Mouse (Mus musculus) ovary, postnatal 36 days (tissue): ENCODE results near the gene Ncor2.

Source experiments
- DNase-seq: peaks from one replicate; pipeline ENCODE4 v3.0.0; 2022; ENCODE audit warnings: low spot score, mixed read lengths

Ncor2 gene

GRCm38 (mm10) chr5:125125966-125126464 is 53.0 kb downstream of the Ncor2 start:
- DNase-seq = no peak

DNA sequence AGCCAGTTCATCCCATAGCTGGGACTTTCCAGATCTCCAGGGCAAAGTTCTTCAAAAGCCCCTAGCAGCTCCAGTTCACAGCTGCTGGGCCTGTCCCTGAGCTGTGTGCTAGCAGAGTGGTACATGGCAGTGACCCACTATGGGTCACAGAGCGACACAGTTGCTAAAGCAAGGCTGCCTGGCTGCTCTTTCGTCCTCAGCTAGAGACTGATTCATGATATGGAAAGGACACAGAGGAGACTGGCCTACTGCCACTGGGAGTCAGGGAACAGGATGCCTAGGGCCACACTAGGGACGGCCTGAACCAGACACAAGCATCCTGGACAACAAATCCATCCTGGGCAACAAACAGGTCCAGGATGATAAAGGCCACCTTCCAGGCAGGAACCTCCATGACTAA is 53.8 kb downstream of the Ncor2 start:
- DNase-seq = no peak

- no peak for DNase-seq
Measured at GRCm38 (mm10) chr5:125124002-125124401, 55.0 kb downstream of the Ncor2 start.

- DNase-seq = no peak
Measured at GRCm38 (mm10) chr5:125123206-125123605, 55.8 kb downstream of the Ncor2 start.

DNA sequence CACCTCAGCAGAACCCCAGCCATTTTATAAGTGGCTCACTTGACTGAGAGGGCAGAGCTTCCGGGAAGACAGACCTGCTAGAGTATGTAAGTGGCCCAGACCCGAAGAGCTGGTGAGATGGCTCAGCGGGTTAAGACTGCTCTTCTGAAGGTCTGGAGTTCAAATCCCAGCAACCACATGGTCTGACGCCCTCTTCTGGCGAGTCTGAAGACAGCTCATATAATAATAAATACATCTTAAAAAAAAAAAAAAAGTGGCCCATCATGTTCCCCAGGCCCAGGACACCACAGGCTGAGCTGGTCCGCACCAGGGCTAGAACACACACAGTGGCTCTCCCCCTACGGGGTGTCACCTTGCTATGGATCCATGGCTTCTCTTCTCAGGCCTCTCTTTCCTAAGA is 56.5 kb downstream of the Ncor2 start:
- no peak for DNase-seq

DNA sequence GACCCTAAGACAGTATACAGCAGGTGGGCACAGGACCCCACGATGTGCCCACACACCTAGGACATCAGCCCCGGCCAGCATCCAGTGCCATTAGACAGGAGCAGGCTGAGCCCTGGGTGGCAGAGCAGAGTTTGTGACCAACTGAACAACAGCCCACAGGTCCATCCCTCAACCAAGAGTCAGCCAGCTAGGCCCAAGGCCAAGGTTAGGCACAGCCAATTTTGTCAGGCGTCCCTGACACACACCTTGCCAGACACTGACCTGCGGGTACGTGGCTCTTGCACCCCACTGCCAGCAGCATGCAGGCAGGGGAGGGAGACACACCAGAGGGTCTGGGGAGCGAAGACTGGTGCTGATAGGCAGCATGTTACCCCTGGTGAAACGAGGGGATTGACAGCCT is 57.0 kb downstream of the Ncor2 start:
- no peak for DNase-seq

DNA sequence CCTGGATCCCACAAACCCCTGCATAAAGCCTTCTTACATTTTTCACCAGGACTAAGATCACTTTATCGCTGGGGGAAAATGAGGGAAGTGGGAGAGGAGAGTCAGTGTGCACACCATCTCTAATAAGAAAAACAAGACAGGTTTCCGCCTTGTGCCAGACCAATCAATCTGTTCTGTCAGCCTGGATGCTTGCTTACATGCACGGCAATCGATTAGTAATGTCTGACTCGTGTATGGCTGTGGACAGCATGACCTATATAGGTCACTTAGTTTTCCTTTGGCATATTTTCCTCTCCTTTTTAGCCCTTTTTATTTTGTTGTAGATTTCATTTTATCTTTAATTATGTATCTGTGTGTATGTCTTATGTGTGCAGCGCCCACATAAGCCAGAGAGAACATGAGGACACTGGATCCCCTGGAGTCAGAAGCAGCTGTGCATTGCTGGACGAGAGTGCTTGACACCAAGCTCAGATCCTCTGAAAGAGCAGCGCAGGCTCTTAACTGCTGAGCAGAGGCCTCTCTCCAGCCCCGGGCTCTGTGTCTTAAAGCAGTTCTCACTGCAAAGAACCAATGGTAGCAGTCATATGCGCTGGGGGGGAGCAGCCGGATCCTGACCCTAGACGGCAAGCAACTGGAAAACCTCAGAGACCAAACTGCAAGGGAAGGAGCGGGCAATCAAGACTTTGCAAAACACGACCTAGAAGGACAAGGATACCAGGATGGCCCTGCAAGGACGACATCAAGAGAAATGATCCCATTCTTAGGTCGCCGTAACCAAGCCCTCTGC is 58.3 kb downstream of the Ncor2 start:
- no peak for DNase-seq

- DNase-seq = no peak
Measured at GRCm38 (mm10) chr5:125117238-125117637, 61.8 kb downstream of the Ncor2 start.

GRCm38 (mm10) chr5:125113029-125113428 is 66.0 kb downstream of the Ncor2 start:
- no peak for DNase-seq

DNA sequence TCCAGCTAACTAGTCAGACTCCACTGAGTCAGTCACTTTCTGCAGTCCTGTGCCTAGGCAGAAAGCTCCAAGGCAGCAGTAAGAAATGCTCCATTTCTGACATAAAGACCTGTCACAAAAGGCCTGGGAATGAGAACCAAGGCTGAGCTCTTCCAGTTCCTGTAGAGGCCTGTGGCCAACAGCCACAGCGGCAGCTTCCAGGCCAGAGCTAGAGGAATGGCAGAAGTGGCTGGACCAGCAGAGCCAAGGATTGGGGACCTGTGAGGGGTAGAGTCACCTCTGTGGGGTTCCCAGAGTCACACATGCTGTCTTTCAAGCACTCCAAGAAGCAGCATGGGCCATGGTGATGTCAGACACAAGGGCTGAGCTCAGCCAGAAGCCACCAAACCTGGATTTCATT is 66.4 kb downstream of the Ncor2 start:
- no peak for DNase-seq

DNA sequence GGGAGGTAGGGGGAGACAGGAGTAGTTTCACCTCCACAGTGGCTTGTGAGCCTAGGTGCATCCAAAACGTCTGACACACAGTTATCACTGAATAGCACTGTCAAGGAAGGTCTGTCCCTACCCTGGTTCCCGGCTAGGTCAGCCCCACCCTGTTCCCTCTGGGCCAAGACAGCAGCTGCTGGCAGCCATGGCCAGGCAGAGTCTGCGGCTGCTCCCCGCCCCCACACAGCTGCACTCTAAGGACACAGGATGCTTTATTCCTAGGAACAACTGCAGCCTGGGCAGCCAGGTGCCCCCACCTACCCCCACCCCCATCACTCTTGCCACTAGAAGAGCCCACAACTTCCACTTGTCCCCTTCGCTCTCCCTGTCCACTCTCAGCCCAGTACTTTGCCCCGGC is 67.9 kb downstream of the Ncor2 start:
- DNase-seq = peak; percentile 62

DNA sequence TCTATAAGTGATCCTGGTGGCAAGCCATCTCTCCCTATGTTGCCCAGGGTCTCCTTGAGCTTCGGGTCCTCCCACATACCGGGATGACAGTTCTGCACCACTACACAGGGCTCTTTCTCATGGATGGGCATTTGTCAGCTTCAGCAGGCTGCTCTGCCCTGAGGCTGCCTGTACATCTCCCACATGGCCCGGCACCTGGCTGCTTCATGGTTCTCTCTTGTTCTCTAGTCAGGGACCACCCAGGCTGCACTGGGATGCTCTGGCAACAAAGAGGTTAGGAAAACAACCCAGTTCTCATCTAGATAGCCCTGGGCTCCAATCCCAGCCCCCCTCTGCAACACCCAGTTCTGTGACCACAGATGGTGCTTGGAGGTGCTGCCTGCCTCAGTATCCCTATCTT is 68.3 kb downstream of the Ncor2 start:
- no peak for DNase-seq

DNA sequence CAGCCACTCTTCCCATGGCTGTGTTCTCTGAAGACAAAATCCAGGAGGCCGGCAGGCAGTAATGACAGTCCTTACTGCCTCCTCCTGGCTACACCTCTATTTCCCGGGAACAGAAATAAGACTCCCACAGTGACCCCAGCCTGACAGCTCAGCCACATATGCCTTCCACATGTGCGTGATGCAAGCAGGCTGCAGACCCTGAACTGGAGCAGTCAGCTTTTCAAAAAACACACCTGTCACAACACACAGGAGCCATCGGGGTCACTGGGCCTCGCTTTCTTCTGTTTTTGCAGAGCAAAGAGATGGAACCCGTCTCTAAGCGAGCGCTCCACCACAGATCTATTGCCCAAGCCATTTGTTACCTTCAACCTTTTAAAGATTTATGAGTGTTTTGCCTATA is 68.8 kb downstream of the Ncor2 start:
- DNase-seq = no peak

- peak; percentile 50 for DNase-seq
Measured at GRCm38 (mm10) chr5:125107011-125107651, 71.9 kb downstream of the Ncor2 start.

GRCm38 (mm10) chr5:125106191-125106590 is 72.8 kb downstream of the Ncor2 start:
- peak; percentile 35 for DNase-seq

DNA sequence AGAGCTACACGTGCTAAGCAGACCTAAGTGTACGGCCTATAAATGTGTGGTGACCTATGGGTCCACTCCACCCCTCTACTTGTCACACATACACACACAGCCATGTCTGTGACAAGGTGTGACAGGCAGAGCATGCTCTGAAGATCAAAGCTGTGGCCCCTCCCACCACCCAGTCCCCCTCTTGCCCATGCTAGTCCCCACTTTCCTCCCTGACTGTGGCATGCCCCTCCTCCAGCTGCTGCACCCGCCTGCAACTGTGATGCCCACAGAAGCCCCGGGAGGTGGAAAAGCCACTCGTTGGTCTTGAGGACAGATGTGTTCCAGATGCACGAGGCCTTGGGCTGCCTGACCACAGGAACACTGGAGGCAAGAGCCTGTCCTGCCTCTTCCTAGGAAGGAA is 74.2 kb downstream of the Ncor2 start:
- no peak for DNase-seq

DNA sequence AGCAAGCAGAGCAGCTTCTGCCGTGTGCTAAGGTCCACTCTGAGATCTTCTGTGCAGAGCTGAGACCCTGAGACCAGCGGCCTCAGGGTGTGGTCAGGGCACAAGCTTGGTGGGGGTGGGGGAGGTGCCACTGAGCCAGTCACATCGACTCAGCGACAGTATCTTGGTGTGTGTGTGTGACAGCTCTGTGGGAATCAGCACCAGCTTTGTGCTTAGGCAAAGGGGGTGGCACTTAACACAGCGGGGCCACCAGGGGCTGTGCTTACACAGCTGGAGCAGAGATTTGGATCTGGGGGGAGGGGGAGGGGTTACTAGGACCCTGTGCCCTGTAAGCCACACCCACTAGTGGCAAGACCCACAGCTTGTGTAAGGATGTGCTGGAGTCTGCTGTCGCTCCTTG is 75.6 kb downstream of the Ncor2 start:
- no peak for DNase-seq

DNA sequence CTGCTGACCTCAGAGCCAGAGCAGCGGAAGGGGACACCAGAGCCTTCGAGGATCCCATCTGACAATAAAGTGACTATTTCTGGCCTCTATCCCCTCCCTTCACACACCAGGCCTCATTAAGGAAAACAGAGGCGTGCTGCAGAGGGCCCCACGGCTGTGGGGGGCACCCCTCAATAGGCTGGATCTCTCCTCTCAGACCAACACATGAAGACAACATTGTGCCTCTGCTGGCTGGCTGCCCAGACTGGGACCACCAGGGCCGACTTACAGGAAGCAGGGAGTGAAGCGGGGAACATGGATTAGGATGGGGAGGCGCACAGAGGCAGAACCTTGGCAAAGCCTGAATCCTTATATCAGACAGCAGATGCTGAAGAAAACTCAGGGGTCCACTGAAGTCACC is 76.1 kb downstream of the Ncor2 start:
- DNase-seq = no peak

GRCm38 (mm10) chr5:125102352-125102751 is 76.7 kb downstream of the Ncor2 start:
- no peak for DNase-seq

- no peak for DNase-seq
Measured at GRCm38 (mm10) chr5:125099785-125100350, 79.2 kb downstream of the Ncor2 start.

DNA sequence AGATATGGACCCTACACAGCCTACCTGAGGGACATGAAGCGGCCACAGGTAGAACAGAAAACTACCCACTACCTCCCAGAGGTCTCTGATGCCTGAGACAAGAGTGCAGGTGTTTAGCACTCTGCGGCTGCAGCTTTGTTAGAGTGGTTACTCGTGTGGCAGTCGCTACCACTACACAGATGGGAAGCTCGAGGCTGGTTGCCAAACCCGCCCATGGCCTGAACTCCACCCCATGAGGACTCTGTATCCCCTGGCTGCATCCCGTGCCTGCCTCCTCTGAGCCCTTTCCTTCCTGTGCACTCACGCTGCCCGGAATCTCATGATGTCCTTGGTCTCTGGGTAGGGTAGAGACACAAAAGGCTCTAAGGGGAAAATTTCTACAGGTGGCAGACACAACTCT is 80.3 kb downstream of the Ncor2 start:
- DNase-seq = no peak

DNA sequence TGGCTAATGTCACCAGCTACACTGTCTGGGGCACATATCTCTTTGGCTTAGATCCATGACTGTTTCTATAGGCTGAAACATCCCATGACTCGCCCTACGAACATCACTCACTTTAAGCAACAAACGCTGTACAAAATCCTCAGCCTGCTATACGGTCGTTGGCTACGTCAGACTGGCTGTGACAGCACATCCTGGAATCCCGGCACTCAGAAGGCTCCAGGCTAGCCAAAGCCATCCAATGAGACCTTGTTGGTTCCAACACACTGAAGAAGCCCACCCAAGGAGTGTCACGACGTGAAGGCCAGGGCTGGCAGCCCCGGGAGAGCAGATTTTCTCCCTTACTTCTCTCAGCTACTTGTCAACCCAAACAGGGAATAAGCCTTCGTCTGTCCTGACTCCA is 82.7 kb downstream of the Ncor2 start:
- no peak for DNase-seq

GRCm38 (mm10) chr5:125095525-125096175 is 83.4 kb downstream of the Ncor2 start:
- no peak for DNase-seq
